Mouse (Mus musculus) cerebellum, postnatal 14 days (tissue): ENCODE results near the gene Chrm1.

Experiments used
- DNase-seq, 2 experiments: peaks; one replicate each; pipeline ENCODE4 v3.0.0; 2021; ENCODE audit warnings: mixed read lengths in 2 of 2

The Chrm1 gene

GRCm38 (mm10) chr19:8663360-8663839, at the start of gene Chrm1:
Gene Chrm1, plus strand, starts transcription at chr19:8663789.
- DNase-seq, result peak in 1 of 2 experiments; percentile 27

DNA sequence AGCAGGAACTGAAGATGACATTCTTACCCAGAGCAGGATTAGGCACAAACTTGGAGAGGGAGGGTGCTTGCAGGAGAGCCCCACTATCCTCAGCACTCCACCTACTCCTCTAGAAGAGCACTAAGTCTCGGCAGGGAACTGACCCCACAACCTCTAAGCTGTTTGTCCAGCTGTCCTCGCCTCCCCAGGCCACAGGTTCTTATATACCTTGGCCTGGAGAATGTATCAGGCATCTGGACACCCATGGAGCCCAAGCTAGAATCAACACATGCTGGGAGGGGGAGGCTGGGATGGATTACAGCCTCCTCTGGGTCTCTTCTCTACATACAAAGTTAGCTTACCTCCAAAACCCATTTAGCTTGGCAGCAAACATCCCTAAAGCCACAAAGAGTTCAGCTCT, 49.2 kb upstream of the Chrm1 start:
- DNase-seq, result no peak

GRCm38 (mm10) chr19:8616314-8616713, 47.3 kb upstream of the Chrm1 start:
- no peak for DNase-seq

- DNase-seq, result no peak
These were observed 45.7 kb upstream of the Chrm1 start, which contains the start of gene Slc22a6 for GRCm38 (mm10) chr19:8617904-8618303. Gene Slc22a6, plus strand, starts transcription at chr19:8618039.

GRCm38 (mm10) chr19:8621098-8621497, 42.5 kb upstream of the Chrm1 start:
- no peak for DNase-seq

DNA sequence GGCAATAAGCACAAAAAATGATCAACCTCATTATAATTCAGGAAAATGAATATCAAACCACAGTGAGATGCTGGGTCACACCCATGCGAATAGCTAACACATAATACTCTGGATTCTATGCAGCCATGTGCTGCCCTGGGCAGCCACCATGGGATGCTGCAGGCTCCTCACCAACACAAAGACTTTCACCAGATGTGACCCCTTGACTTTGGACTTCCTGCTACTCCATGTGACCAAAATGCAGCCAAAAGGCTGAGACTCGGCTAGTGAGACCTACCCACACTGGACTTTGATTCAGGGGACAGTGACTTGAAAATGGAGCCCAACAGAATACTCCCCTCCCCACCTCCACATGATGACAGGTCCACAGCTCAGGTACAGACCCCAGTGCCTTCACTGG, 33.3 kb upstream of the Chrm1 start:
- no peak for DNase-seq

GRCm38 (mm10) chr19:8630826-8631225, 32.8 kb upstream of the Chrm1 start:
- DNase-seq, result no peak

- no peak for DNase-seq
These were observed 31.6 kb upstream of the Chrm1 start for GRCm38 (mm10) chr19:8632029-8632428.

DNA sequence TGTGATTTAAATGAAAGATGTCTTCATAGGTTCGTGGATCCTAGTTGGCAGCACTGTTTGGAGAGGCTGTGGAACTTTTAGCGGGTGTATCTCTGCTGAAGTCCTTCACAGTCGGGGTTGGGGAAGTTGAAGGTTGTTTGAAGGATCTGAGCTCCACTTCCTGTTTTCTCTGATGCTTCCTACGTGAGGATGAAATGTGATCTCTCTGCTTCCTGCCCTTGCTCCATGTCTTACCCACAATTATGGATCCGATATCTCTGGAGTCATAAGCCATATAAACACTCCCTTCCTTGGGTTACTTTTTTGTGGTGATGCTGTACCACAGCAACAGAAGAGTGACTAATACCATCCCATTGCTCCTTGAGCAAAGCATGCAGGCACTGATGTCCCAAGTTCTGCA, 21.5 kb upstream of the Chrm1 start:
- DNase-seq, result no peak

GRCm38 (mm10) chr19:8646393-8646792, 17.2 kb upstream of the Chrm1 start:
- DNase-seq, result no peak

GRCm38 (mm10) chr19:8655833-8656232, 7.8 kb upstream of the Chrm1 start:
- DNase-seq, result no peak

- no peak for DNase-seq
These were observed 7.2 kb upstream of the Chrm1 start for GRCm38 (mm10) chr19:8656341-8656740.

DNA sequence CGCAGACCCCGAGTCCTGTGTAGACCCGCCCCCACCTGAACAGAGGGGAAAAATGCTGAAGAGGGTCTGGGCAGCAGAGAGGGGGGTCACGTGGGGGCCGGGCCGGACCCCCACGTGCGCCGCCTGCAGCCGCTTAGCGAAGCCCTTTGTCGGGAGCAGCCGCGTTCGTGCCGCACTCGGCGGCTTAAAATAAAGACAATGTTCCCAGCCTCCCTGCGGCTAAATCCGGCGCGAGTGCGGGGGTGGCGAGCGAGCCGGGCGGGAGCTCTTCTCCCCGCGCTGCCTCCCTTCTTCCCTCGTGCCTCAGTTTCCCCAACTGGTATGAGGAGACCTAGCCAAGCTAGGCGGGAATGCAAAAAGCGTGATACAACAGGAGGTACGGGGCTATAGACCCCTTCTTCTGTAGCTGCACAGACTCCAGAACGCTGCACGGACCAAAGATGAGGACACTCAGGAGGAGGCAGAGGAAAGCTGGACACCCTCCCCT, 1.7 kb upstream of the Chrm1 start:
- DNase-seq, result no peak

DNA sequence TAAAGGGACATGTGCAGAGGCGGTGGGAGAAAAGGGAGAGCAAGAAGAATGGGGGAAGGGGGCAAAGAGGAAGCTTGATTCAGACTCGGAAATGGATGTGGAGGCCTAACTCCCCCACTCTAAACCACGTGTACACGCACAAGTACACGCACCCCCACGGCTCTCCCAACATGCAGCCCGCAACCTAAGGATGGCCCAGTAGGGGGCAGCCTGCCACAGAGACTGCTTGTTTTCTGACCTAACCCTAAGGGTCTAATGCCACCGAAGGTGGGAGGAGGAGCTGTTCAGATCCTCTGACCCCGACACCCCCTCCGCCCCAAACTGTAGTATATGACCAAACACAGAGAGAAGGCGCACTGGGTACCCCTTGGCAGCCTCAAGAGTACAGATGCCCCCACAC, 1.3 kb upstream of the Chrm1 start:
- peak; percentile 61 to 69 for DNase-seq

DNA sequence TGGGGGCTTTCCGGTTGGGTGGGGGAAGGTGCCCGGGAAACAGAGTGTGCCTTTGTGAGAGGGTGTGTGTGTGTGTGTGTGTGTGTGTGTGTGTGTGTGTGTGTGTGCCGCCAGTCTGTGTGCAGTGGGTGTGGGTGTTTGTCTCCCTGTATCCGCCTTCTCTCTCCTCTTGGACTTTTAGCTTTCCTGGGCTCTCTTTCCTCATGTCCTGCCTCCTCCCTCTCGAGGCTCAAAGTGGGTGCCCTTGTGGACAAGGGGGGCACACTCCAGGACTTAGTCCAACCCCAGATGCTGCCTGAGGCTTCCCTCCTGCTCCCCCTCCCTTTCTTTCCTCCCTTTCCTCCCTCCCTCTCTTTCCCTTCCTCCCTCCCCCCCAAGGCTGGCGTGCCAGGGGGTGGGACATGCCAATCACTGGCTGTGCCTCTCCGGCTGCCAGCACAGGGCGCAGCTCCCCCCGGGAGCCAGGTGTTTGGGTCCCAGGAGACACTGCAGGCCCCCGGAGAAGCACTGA, 377 bp downstream of the Chrm1 start:
- DNase-seq, result no peak

GRCm38 (mm10) chr19:8664859-8665258, 1.3 kb downstream of the Chrm1 start:
- peak; percentile 46 to 54 for DNase-seq

DNA sequence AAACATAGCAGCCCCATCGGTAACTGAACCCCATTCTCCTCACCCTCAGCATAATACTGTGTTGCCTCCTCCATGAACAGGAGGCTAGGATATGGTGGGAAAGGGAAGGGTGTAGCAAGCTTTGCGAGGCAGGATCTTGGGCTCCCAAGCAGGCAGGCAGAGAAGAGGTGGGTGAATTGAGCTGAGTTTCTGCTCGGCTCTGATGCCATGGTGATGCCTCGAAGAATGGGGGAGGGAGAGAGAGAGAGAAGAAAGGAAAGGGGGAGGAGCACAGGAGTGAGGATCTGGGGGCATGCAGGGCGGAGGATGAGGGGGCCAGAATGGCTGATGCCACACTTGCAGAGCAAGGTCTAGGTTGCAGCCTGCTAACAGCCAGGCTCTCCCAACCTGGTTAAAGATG, 2.2 kb downstream of the Chrm1 start:
- DNase-seq, result no peak

DNA sequence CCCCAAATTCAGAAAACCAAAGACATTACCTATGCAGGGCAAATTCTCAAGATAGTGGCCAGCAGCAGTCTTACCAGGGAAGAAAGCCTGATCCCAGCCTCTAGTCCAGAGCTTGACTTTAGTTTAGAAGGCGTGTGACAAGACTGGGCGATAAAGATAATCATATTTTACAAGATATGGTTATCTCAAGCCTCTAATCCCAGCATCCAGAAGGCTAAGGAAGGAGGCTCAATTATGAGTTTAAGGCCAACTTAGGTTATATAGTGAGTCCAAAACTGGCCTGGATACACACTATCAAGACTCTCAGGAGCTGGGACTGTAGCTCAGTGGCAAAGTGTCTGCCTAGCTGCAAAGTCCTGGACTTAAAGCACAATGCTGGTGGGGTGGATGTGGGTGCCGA, 9.3 kb downstream of the Chrm1 start:
- no peak for DNase-seq

- DNase-seq, result no peak
These were observed 9.9 kb downstream of the Chrm1 start for GRCm38 (mm10) chr19:8673336-8674063.

GRCm38 (mm10) chr19:8679031-8679779, 15.6 kb downstream of the Chrm1 start:
- peak; percentile 16 to 27 for DNase-seq

GRCm38 (mm10) chr19:8681633-8682362, 18.2 kb downstream of the Chrm1 start:
- no peak for DNase-seq

DNA sequence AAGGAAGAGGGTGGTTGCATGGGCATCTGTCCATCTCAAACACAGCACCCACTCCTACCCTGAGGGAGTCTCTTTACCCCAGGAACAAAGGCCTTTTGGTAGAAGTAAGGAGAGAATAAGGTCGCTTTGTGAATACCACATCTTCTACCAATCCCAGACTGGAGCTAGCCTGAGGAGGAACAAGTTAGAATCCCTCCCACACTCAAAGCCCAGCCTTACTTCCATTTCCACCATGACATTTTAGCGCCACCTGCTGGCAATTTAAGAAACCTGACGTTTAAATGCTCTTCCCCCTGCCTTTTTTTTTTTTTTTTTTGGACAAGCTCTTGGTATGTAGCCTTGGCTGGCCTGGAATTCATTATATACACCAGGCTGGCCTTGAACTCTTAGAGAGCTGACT, 19.4 kb downstream of the Chrm1 start:
- peak; percentile 85 to 90 for DNase-seq

- DNase-seq, result no peak
These were observed 20.0 kb downstream of the Chrm1 start for GRCm38 (mm10) chr19:8683627-8684026.
